In the genomic region with DNA sequence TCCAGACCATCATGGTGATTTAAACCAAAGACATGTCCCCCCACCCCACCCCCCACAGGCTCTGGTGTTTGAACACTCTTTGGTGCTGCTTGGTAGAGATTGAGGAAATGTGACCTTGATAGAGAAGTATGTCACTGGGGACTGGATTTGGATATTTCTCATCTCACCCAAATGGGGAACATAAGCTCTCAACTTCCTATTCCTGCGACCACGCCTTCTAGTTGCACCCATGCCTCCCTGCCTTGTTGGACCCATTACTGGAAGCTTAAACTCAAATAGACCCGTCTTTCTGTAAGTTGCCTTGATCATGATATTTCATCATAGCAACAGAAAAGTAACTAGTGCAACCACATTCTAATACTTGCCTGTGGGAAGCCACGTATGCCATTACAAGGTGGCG, we compare ENCODE assay signal across 25 mouse cellular contexts.
DNase-seq lines count a peak whose midpoint lies in the region; ATAC-seq and TF ChIP-seq lines count a peak whose summit lies in the region.
"Had no signal": no experiment of that assay in that cellular context is flagged by ENCODE, and none has a peak within 500 bp of the region (broad histone marks: within the 10 kb centered on the region; RNA-seq: fewer than 3 reads in every experiment).

No protein-coding gene starts in this region.

- TF ChIP-seq CTCF in liver, postnatal 0 days (IDR thresholded peaks at IDR 0.05; ENCODE audit: low read depth): no peak
- no peak for TF ChIP-seq CTCF in CH12.LX (conservative IDR thresholded peaks at IDR 0.05 in 1 of 2, IDR thresholded peaks at IDR 0.05 in 1 of 2; ENCODE audit: low read depth in 2 of 2, low read length in 2 of 2)

- in situ Hi-C loops in CH12.LX (cut with MboI; ENCODE audit: low pct_ligation_motif_present, low pct_unique_long_range_greater_than_20kb, low sequenced_read_pairs): no loop called here

- no peak for TF ChIP-seq RAD21 in CH12.LX (IDR thresholded peaks at IDR 0.05; ENCODE audit: low read depth, low read length)

- no peaks in the 10 kb centered on the region for H3K9me3 ChIP-seq in liver, postnatal 0 days (ENCODE audit: low read length)
- no peaks in the 10 kb centered on the region for H3K9me3 ChIP-seq in CH12.LX (replicated peaks; ENCODE audit: low read length)
- H3K9me3 ChIP-seq: hindbrain, embryonic 15.5 days; liver, embryonic 13.5 days; lung, embryonic 15.5 days had no signal

- peak; percentile 15 for DNase-seq in liver, postnatal 0 days
- no peak for DNase-seq in liver
- DNase-seq in CH12.LX (ENCODE audit: extremely low read depth): peak; percentile 48
- DNase-seq in embryo, embryonic 10 days (ENCODE audit: low spot score): no peak
- no peak for DNase-seq in heart, postnatal 25 days (ENCODE audit: low spot score)
- DNase-seq: adrenal gland, postnatal 10 days; cerebellum, adult 8-10 months; cerebellum, postnatal 36 days; gastrocnemius, postnatal 36 days; heart, postnatal 4 days; kidney, adult 8-10 months; kidney, postnatal 25 days; liver, embryonic 13.5 days; midbrain, embryonic 14.5 days; right cerebral cortex, adult 18-20 months; right cerebral cortex, postnatal 4 days; thymus, adult 2 months had no signal

- peak; percentile 74 for ATAC-seq in liver, postnatal 0 days
- ATAC-seq in common myeloid progenitor, adult 5-6 weeks (replicated peaks; ENCODE audit: low read depth, poor library complexity, severe bottlenecking): peak; percentile 86
- peak; percentile 96 for ATAC-seq in neutrophil, adult 5-6 weeks (ENCODE audit: extremely low read depth, insufficient number of reproducible peaks, low FRiP score, poor library complexity, severe bottlenecking)

- 0 out of 2 replicates have a peak, but pooled peaks have one; percentile 27 for TF ChIP-seq EP300 in liver, postnatal 0 days (IDR thresholded peaks at IDR 0.05; ENCODE audit: low read depth)
- TF ChIP-seq EP300 in CH12.LX (IDR thresholded peaks at IDR 0.05; ENCODE audit: low read length): no peak

- H3K36me3 ChIP-seq in liver, postnatal 0 days (replicated peaks; ENCODE audit: insufficient read depth, low read length): no peaks in the 10 kb centered on the region
- H3K36me3 ChIP-seq in CH12.LX (replicated peaks in 1 of 2; ENCODE audit: control insufficient read depth in 1 of 2, insufficient read depth in 1 of 2, low read length in 1 of 2): no peaks in the 10 kb centered on the region
- H3K36me3 ChIP-seq: embryonic facial prominence, embryonic 10.5 days; G1E; hindbrain, embryonic 15.5 days; liver, embryonic 13.5 days; lung, embryonic 15.5 days had no signal

- dilution Hi-C loops in CH12.LX (cut with MboI; ENCODE audit: extremely low pct_ligation_motif_present, extremely low pct_unique_long_range_greater_than_20kb, low sequenced_read_pairs): no loop called here

- WGBS in liver, postnatal 0 days (ENCODE audit: insufficient replicate concordance): 71% methylated on average over 5 of the region's 5 CpGs

- H3K4me2 ChIP-seq in liver, postnatal 0 days (ENCODE audit: low read depth, low read length): no peak overlapping the region
- no peak overlapping the region for H3K4me2 ChIP-seq in CH12.LX (ENCODE audit: insufficient read depth, low read depth, poor library complexity, severe bottlenecking)
- H3K4me2 ChIP-seq: hindbrain, embryonic 15.5 days; liver, embryonic 13.5 days; lung, embryonic 15.5 days had no signal

- intact Hi-C loops in heart, postnatal 25 days (cut with DNase I): no loop called here

- no peak overlapping the region for H3K27ac ChIP-seq in liver, postnatal 0 days (ENCODE audit: low read depth)
- no peak overlapping the region for H3K27ac ChIP-seq in CH12.LX (ENCODE audit: insufficient read depth, low read depth)
- H3K27ac ChIP-seq: embryonic facial prominence, embryonic 10.5 days; hindbrain, embryonic 15.5 days; layer of hippocampus, adult 2 months; liver, embryonic 13.5 days; lung, embryonic 15.5 days; stomach, postnatal 0 days had no signal

- no peak for TF ChIP-seq POLR2A in CH12.LX (IDR thresholded peaks at IDR 0.05; ENCODE audit: low read depth, low read length)

- H3K4me1 ChIP-seq in liver, postnatal 0 days (ENCODE audit: insufficient read depth): no peaks in the 10 kb centered on the region
- H3K4me1 ChIP-seq in CH12.LX (ENCODE audit: control insufficient read depth in 1 of 2, insufficient read depth in 2 of 2): peaks cover 0 to 25% of the 10 kb centered on the region in 2 experiments; a peak in 2 of 4 replicates
- H3K4me1 ChIP-seq: embryonic facial prominence, embryonic 10.5 days; hindbrain, embryonic 15.5 days; liver, embryonic 13.5 days; lung, embryonic 15.5 days had no signal

- no peaks in the 10 kb centered on the region for H3K79me2 ChIP-seq in CH12.LX (replicated peaks; ENCODE audit: control insufficient read depth, extremely low read depth, insufficient read depth, poor library complexity, severe bottlenecking)

- no peak overlapping the region for H3K4me3 ChIP-seq in liver, postnatal 0 days (ENCODE audit: low read depth, low read length)
- no peak overlapping the region for H3K4me3 ChIP-seq in CH12.LX (replicated peaks in 1 of 3; ENCODE audit: low read depth in 2 of 3, low read length in 2 of 3, poor library complexity in 1 of 3)
- H3K4me3 ChIP-seq: embryonic facial prominence, embryonic 10.5 days; hindbrain, embryonic 15.5 days; layer of hippocampus, adult 2 months; liver, embryonic 13.5 days; lung, embryonic 15.5 days had no signal

- H3K9ac ChIP-seq in liver, postnatal 0 days (replicated peaks): no peak overlapping the region
- no peak overlapping the region for H3K9ac ChIP-seq in CH12.LX (ENCODE audit: insufficient read depth, low read depth)
- H3K9ac ChIP-seq: hindbrain, embryonic 15.5 days; liver, embryonic 13.5 days; lung, embryonic 15.5 days had no signal

- H3K27me3 ChIP-seq in liver, postnatal 0 days (ENCODE audit: insufficient read depth, low read length): no peaks in the 10 kb centered on the region
- no peaks in the 10 kb centered on the region for H3K27me3 ChIP-seq in CH12.LX (replicated peaks)
- H3K27me3 ChIP-seq: hindbrain, embryonic 15.5 days; liver, embryonic 13.5 days; lung, embryonic 15.5 days had no signal

TF ChIP-seq in CH12.LX, 34 proteins besides CTCF, POLR2A, EP300 and RAD21:
- TF ChIP-seq USF1 (IDR thresholded peaks at IDR 0.05; ENCODE audit: low read depth, low read length): no peak
- no peak for TF ChIP-seq MAZ (IDR thresholded peaks at IDR 0.05; ENCODE audit: low read depth, low read length)
- no peak for TF ChIP-seq MEF2A (IDR thresholded peaks at IDR 0.05; ENCODE audit: borderline replicate concordance, low read depth, low read length)
- no peak for TF ChIP-seq ZMIZ1 (IDR thresholded peaks at IDR 0.05; ENCODE audit: low read depth, low read length)
- TF ChIP-seq JUN (IDR thresholded peaks at IDR 0.05; ENCODE audit: insufficient read depth, low read depth, low read length): no peak
- TF ChIP-seq MYC (IDR thresholded peaks at IDR 0.05; ENCODE audit: low read depth, low read length): no peak
- no peak for TF ChIP-seq KAT2A (IDR thresholded peaks at IDR 0.05; ENCODE audit: insufficient replicate concordance, low read length)
- no peak for TF ChIP-seq JUND (conservative IDR thresholded peaks at IDR 0.05; ENCODE audit: low read depth, low read length)
- TF ChIP-seq NELFE (IDR thresholded peaks at IDR 0.05; ENCODE audit: low read depth, low read length): no peak
- no peak for TF ChIP-seq IRF4 (IDR thresholded peaks at IDR 0.05; ENCODE audit: low read depth, low read length)
- TF ChIP-seq NRF1 (IDR thresholded peaks at IDR 0.05; ENCODE audit: low read depth, low read length): no peak
- no peak for TF ChIP-seq CHD2 (IDR thresholded peaks at IDR 0.05; ENCODE audit: low read length)
- TF ChIP-seq MAX (IDR thresholded peaks at IDR 0.05; ENCODE audit: low read length): no peak

Comparison
In these comparisons a context has a peak if more than half of its experiments do, and no peak if none do; other contexts are left out.
1. DNase-seq: peak in liver, postnatal 0 days (single experiment) and CH12.LX (single experiment); none in liver (single experiment), embryo, embryonic 10 days (single experiment) and heart, postnatal 25 days (single experiment).
2. Peak in every context shown above with its lines, with median percentiles within 50 percentile points of each other: ATAC-seq.